Mouse (Mus musculus): Measurements from ENCODE around the gene Syvn1.

DNA sequence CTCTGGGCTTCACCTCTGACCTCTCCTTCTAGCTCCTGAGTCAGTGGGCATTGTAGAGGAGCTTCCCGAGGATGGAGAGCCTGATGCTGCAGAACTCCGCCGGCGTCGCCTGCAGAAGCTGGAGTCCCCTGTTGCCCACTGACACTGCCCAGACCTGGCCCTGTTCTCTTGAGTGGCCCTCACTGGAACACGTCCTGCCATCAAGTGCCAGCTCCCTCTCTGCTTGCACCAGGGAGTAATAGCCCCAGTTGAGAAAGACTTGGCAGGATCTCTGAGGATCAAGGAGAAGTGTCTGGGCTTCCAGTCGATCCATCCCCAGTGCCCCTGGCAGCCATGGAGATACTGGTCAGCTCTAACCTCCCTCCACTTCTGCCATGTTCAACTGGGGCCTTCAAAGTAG is 6.1 kb downstream of the Syvn1 start:
- TF ChIP-seq CTCF (IDR thresholded peaks at IDR 0.05; ENCODE audit: borderline replicate concordance, insufficient read depth, low read length) (no peak), POLR2A (IDR thresholded peaks at IDR 0.05; ENCODE audit: low read depth, low read length) (0 out of 2 replicates have a peak, but pooled peaks have one; percentile 1)
